Mouse (Mus musculus) liver, embryonic 13.5 days (tissue): ENCODE measurements around the gene Marc2. TPM values are rescaled to one million over a fixed set of nuclear protein-coding genes. Genes with fewer than 3 reads are reported as not detected.
A peak's percentile ranks its signal among the peaks of the same experiment; 100 is the strongest.

Source experiments
- ATAC-seq: fragments of 200-750 bp; cut with Nextera tagmentation; 2 replicates; pipeline ENCODE4 v1.8.0; 2017; ENCODE audit warnings: low read depth, mild to moderate bottlenecking, moderate number of reproducible peaks, moderate library complexity
- DNase-seq: peaks from one replicate; pipeline ENCODE4 v3.0.0; 2022
- H3K27ac ChIP-seq: fragments of 300-500 bp; sonication (generic); 2 replicates; pipeline ENCODE4 v1.5.1; 2015; ENCODE audit warnings: moderate library complexity, mild to moderate bottlenecking, inconsistent platforms
- H3K27me3 ChIP-seq: fragments of 300-500 bp; sonication (generic); 2 replicates; pipeline ENCODE4 v1.6.1; 2015; ENCODE audit warnings: mild to moderate bottlenecking, inconsistent platforms
- H3K36me3 ChIP-seq: fragments of 300-500 bp; sonication (generic); 2 replicates; pipeline ENCODE4 v1.6.1; 2015; ENCODE audit warnings: mild to moderate bottlenecking, inconsistent platforms
- H3K4me1 ChIP-seq: fragments of 300-500 bp; sonication (generic); replicated peaks from 2 replicates; pipeline ENCODE4 v1.6.1; 2015; ENCODE audit warnings: inconsistent platforms
- H3K4me2 ChIP-seq: fragments of 300-500 bp; sonication (generic); 2 replicates; pipeline ENCODE4 v1.6.1; 2015; ENCODE audit warnings: inconsistent platforms, mild to moderate bottlenecking, moderate library complexity
- H3K4me3 ChIP-seq: fragments of 300-500 bp; sonication (generic); replicated peaks from 2 replicates; pipeline ENCODE4 v1.5.1; 2015; ENCODE audit warnings: mild to moderate bottlenecking, inconsistent platforms
- H3K9ac ChIP-seq: fragments of 300-500 bp; sonication (generic); 2 replicates; pipeline ENCODE4 v1.6.1; 2015; ENCODE audit warnings: mild to moderate bottlenecking, inconsistent platforms
- H3K9me3 ChIP-seq: fragments of 300-500 bp; sonication (generic); replicated peaks from 2 replicates; pipeline ENCODE4 v1.6.1; 2016; ENCODE audit warnings: inconsistent platforms
- WGBS: fragments of 180-500 bp; shearing (Covaris S2); methylation state at CpG from one replicate; pipeline ENCODE4 v1.1.7; 2015; ENCODE audit not compliant: insufficient replicate concordance; 5-methylcytosine and 5-hydroxymethylcytosine counted together
- microRNA counts: library from miRNA; unstranded; fragments of <30 nt; microRNA quantifications from one replicate; lab custom pipeline; 2016
- microRNA-seq: library from miRNA; unstranded; fragments of <30 nt; microRNA quantifications from one replicate; pipeline ENCODE4, GENCODE M21; 2016
- polyA plus RNA-seq: library from polyadenylated mRNA; unstranded; fragments of >200 nt; fragmentation: Nextera tagmentation; extraction: Ambion mirVana; gene quantifications from 2 replicates; pipeline ENCODE4 v1.2.1, GENCODE M21; 2015

Gene Marc2
- polyA plus RNA-seq, 1 experiment from 2014 or later, result 189 TPM

DNA sequence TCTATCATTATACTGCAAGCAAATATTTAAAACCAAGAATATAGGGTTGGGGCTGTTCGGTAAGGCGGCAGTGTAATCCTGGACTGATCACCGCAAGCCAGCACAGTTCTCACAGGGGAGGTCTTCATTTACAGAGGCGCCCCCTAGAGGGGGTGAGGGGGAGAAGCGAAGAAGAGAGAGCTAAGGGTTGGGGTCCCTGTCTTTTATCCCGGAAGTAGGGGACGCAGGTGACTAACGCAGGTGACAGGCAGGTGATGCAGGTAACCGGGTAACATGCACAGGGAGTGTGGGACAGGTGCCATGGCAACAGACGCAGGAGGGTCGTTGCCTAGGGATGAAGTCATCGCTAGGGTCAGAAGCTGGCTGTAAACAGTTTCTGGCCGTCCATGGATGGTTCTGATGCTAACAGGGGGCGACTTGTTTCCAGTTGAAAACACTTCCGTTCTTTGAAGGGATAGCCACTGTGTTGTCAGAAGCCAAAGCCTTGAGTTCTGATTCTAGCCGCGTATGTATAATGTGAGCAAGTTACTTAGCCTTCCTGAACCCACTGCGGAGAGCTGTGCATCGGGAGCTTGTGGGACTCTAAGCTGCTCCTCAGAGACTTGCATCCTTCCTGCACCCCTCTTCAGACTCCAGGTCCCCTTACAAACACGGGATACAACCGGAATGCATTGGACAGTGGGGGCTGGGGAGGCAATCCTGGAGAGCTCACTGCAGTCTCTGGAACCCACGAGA, 69.0 kb downstream of the Marc2 start:
- Histone ChIP-seq H3K36me3 (no peaks in the 10 kb centered on the region), H3K4me2 (no peak overlapping the region), H3K9ac (no peak overlapping the region), H3K9me3 (no peaks in the 10 kb centered on the region), H3K27ac (no peak overlapping the region), H3K4me3 (no peak overlapping the region), H3K27me3 (no peaks in the 10 kb centered on the region), H3K4me1 (peaks cover 37% of the 10 kb centered on the region)
- ATAC-seq (no peak), DNase-seq (no peak)
- WGBS, result 33% methylated on average over 22 of the region's 22 CpGs

DNA sequence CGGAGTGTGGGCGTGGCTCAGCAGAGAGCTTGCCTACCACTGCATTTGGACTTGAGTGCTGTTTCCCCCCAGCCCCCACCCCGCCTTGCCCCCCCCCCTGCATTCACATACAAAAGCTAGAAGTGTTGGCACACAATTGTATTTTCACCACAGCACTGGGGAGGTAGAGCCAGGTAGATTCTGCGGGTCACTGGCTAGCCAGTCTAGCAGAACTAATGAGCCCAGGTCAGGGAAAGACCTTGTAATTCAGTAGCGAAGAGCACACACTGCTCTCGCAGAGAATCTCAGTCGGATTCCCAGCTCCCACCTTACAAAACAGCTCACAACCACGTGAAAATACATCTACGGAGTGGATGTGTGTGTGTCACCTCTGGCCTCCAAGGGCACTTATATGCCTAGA, 71.0 kb downstream of the Marc2 start:
- Histone ChIP-seq H3K27me3 (no peaks in the 10 kb centered on the region), H3K9ac (no peak overlapping the region), H3K36me3 (no peaks in the 10 kb centered on the region), H3K4me3 (no peak overlapping the region), H3K4me2 (no peak overlapping the region), H3K9me3 (no peaks in the 10 kb centered on the region), H3K4me1 (peaks cover 28% of the 10 kb centered on the region), H3K27ac (no peak overlapping the region)
- DNase-seq, result no peak
- 56% methylated on average over 9 of the region's 9 CpGs for WGBS
- ATAC-seq, result no peak

DNA sequence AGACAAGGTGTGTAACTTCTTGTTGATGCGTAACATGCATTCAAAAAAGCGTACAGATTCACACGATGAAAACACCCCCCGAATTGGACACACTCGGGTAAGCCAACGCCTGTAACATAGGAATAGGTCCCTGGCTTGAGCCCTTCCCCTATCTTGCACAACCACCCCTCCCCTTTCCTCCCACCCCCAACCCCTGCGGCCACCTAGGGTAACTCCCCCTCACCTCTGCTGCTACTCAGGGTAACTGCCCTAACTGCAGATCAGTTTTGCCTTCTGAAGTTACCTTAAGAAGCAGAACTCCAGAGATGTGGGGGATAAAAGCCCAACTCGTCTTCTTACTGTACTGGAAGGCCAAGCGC, 74.4 kb downstream of the Marc2 start:
- Histone ChIP-seq H3K4me3 (no peak overlapping the region), H3K27ac (no peak overlapping the region), H3K4me1 (peaks cover 12% of the 10 kb centered on the region), H3K4me2 (peak overlapping the region; percentile 33), H3K36me3 (no peaks in the 10 kb centered on the region), H3K9me3 (no peaks in the 10 kb centered on the region), H3K27me3 (no peaks in the 10 kb centered on the region), H3K9ac (no peak overlapping the region)
- ATAC-seq (peak; percentile 47; the same call in 1 of the 2 replicates), DNase-seq (no peak)
- 6% methylated on average over 9 of the region's 9 CpGs for WGBS

DNA sequence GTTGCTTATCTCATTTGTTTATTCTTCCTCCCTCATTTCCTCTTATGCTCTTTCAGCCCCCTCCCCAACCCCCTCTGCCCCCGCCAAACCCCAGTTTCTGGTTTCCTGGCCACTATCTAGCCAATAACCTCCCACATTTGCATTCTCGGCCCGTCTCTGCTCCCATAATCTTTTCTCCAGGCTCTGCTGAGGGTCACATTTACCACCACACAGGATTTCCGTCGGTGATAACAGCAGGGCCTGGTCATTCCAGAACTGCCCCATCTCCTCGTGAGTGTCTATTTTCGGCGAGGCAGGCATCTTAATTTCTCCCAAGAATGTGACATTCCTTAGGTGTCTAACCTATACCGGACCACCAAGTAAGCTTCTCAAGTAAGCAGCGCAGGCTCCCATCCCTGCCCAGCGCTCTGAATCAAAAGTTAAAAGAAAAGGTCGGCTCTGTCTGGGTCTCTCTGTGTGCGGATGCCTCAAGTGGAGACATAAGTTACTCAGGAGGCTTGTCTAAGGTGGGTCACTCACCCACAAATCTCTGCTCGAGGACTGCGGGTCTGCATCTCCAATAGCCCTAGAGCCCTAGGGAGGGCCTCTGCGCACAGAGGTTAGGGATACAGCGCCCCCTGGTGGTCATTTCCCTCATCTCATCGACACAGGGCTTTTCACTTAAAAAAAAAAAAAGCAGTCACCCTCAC, 74.9 kb downstream of the Marc2 start:
- Histone ChIP-seq H3K27ac (peak overlapping the region; percentile 39; the same call in 1 of the 2 replicates), H3K9ac (no peak overlapping the region), H3K4me1 (peaks cover 11% of the 10 kb centered on the region), H3K27me3 (no peaks in the 10 kb centered on the region), H3K4me2 (peak overlapping the region; percentile 36; the same call in 1 of the 2 replicates), H3K36me3 (no peaks in the 10 kb centered on the region), H3K9me3 (no peaks in the 10 kb centered on the region), H3K4me3 (no peak overlapping the region)
- 4% methylated on average over 18 of the region's 18 CpGs for WGBS
- peak; percentile 65; the same call in 1 of the 2 replicates for ATAC-seq
- peak; percentile 55 for DNase-seq

DNA sequence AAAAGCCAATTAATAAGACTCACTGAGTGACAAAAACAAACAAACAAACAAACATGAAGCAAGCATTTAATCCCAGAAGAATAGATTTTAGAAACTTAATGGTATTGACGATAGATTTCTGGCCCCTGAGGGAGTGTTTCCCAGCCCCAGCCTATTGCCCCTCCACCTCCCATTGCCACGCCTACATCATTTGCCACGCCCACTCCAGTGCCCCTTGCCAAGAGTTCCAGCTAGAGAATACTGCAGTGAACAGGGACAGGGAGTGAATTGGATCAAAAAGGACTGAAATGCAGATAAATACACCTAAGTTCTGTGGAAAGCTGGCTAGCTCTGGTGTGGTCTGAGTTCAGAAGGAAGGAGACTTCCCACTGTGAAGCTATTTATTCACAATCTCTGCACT, 82.4 kb downstream of the Marc2 start:
- Histone ChIP-seq H3K27ac (no peak overlapping the region), H3K36me3 (no peaks in the 10 kb centered on the region), H3K4me1 (no peaks in the 10 kb centered on the region), H3K27me3 (no peaks in the 10 kb centered on the region), H3K4me3 (no peak overlapping the region), H3K9me3 (no peaks in the 10 kb centered on the region), H3K4me2 (no peak overlapping the region), H3K9ac (no peak overlapping the region)
- DNase-seq, result no peak
- 30% methylated on average over 3 of the region's 3 CpGs for WGBS
- no peak for ATAC-seq

MicroRNAs within 50 kb of the gene (microRNA counts, 519-probe panel; counts per million panel counts)
- microRNA mmu-miR-1981 (lab: Ali Mortazavi, UCI), result 5,512 counts per million, percentile 64 among the panel's probes with 10 or more counts

Small RNA genes within 50 kb of the gene (microRNA-seq; reads per million reads assigned to microRNA genes)
- gene Mir1981, result 228 reads per million, percentile 59 among the genes with 10 or more reads in this experiment

Other genes with a start within 250 kb of the Marc2 start
- gene Hlx, start 113.8 kb downstream of the Marc2 start, polyA plus RNA-seq, result 8.8 and 9.9 TPM in 2 replicates
- gene Marc1, start 35.1 kb downstream of the Marc2 start, polyA plus RNA-seq, result 13.4 and 13.8 TPM in 2 replicates
- gene C130074G19Rik, start 36.8 kb upstream of the Marc2 start, polyA plus RNA-seq, result 1.3 and 1.6 TPM in 2 replicates
- gene Mark1, start 153.1 kb upstream of the Marc2 start, polyA plus RNA-seq, result 0.13 and 0.16 TPM in 2 replicates